Mouse (Mus musculus) liver, adult 2 months (tissue): ENCODE results near the gene Polr2c.

Experiments used
- CTCF ChIP-seq: fragments of 200-500 bp; IDR thresholded peaks from 2 replicates; pipeline ENCODE4 v1.5.1; 2011; ENCODE audit warnings: low read depth, low read length, control low read depth
- POLR2A ChIP-seq: fragments of 200-500 bp; IDR thresholded peaks from 2 replicates; pipeline ENCODE4 v1.6.1; 2011; ENCODE audit warnings: low read length, control low read depth; ENCODE audit not compliant: insufficient read depth; ENCODE audit errors: extremely low read depth

DNA sequence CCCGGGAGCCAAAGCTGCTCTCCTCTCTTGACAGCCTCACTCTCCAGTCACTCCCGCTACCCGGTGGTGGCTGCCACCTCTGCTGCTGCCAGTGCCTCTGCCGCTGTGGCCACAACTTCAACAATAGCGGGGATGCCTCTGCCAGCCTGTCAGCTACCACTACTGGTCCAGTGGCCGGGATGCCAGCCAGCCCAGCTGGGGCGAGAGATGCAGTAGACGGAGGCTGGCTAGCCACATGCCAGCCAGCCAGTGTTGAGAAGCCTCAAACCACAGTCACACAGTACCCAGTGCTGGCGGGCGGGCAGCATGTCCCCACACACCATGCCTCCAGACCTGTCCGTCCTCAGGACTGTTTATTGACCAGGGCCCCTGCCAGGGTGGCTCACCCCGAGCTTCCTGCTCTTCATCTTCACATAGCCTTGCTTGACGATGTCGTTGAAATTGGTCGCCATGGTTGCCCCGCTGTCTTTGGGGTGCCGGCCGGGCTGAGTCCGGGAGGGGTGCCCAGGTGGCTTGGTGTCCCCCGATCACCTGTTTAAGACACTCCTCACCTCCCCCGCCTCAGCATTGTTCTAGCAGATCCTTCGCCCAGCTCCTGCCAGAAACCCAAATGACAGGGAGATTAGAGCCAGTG is 13.3 kb downstream of the Polr2c start:
- TF ChIP-seq POLR2A (no peak), CTCF (no peak)
